Mouse (Mus musculus) ES-Bruce4 (cell line): Measurements from ENCODE around the gene Incenp.

ENCODE experiments used
- CTCF ChIP-seq: IDR thresholded peaks from one replicate; pipeline ENCODE4 v1.8.1; 2011; ENCODE audit warnings: low read depth, low read length
- POLR2A ChIP-seq: IDR thresholded peaks from one replicate; pipeline ENCODE4 v1.8.1; 2011; ENCODE audit warnings: low read length; ENCODE audit not compliant: insufficient read depth

DNA sequence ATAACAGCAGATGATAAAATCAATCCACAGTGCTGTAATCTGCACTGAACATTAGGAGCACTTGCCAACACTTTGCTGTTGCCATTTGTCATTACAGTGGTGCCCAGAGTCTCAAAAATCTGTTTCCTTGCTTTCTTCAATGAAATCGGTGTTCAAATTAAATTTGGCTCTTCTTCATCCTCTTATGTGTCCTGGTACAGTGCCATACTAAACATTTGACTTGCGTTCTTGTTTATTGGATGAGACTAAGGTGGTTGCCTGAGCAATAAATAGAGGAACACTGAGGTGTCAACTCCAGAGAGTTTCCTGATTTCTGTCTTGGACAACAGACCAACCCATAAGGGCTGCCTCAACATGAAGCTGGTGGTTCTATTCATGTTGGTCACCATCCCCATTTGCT, 52.1 kb downstream of the Incenp start, which contains the start of gene Scgb2a2:
- TF ChIP-seq POLR2A (no peak), CTCF (no peak)
